Mouse (Mus musculus) ES-E14 (cell line): ENCODE data around the gene Ppp6r2.

Experiments used
- CHD2 ChIP-seq: IDR thresholded peaks from 2 replicates; pipeline ENCODE4 v1.6.1; 2014; ENCODE audit warnings: mild to moderate bottlenecking, low read depth, low read length, inconsistent platforms
- HCFC1 ChIP-seq: IDR thresholded peaks from 2 replicates; pipeline ENCODE4 v1.6.1; 2012; ENCODE audit warnings: low read length, inconsistent platforms, borderline replicate concordance; ENCODE audit not compliant: insufficient read depth
- MAFK ChIP-seq: IDR thresholded peaks from 2 replicates; pipeline ENCODE4 v1.6.1; 2014; ENCODE audit warnings: mild to moderate bottlenecking, low read depth, low read length, inconsistent platforms; ENCODE audit not compliant: insufficient read depth
- ZC3H11A ChIP-seq: IDR thresholded peaks from 2 replicates; pipeline ENCODE4 v1.6.1; 2012; ENCODE audit warnings: low read depth, mild to moderate bottlenecking, inconsistent platforms, low read length, borderline replicate concordance
- ZNF384 ChIP-seq: IDR thresholded peaks from 2 replicates; pipeline ENCODE4 v1.6.1; 2012; ENCODE audit warnings: low read depth, low read length, inconsistent platforms

- TF ChIP-seq ZNF384, result no peak
- no peak for TF ChIP-seq ZC3H11A
- no peak for TF ChIP-seq CHD2
- TF ChIP-seq MAFK, result no peak
- TF ChIP-seq HCFC1, result no peak
These were observed 80.2 kb downstream of the Ppp6r2 start for GRCm38 (mm10) chr15:89291521-89291920.
